Mouse (Mus musculus): Measurements from ENCODE around the gene Hnrnpa3. TPM values are rescaled to one million over a fixed set of nuclear protein-coding genes. Genes with fewer than 3 reads are reported as not detected.
"Not testable (repeated sequence)": the region's sequence is repeated elsewhere in the genome, so short reads cannot be mapped to it uniquely, and the experiment has no call there.

The Hnrnpa3 gene
- total RNA-seq, 2 experiments from 2014 or later, result 98.5 to 181 TPM

GRCm38 (mm10) chr2:75634431-75634830 lies 24.6 kb upstream of the Hnrnpa3 start:
- ATAC-seq (replicated peaks; ENCODE audit: low FRiP score, poor library complexity, severe bottlenecking), result not testable (repeated sequence)

DNA sequence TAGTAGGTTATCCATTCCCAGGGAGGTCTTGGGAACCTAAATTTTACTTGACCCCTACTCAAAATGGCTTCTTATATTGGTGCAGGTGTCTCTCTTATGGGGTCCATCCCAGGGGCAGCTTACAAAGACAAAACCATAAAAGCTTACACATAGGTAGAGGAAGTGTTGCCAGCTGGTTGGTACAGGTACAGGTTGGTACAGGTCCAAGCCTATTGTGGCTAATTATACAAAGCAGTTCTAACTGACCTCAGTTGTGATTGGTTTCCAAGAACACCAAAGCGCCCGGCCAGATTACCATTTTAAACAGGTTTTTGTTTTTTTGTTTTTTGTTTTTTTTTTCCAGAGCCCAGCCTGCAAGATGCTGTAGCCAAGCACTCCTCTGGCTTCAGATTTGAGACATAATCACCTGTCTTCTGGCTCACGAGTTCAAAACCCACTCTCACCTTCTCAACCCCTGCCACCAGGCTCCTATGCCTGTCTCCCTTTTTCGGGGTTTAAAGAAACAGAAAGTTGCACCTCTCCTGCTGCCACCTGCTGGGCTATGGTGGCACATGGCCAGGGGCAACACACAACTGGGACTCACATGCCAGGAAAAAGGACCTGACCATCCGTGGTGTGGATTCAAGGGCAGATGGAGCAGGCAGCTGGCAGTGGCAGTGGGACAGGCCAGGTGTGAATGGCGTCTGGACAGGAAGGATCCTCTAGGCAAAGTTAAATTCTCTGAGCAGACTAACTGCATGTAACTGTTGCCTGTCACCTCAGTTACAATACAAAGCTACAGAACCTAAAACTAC lies 22.6 kb upstream of the Hnrnpa3 start:
- peak; percentile 78 for ATAC-seq (replicated peaks; ENCODE audit: low FRiP score, poor library complexity, severe bottlenecking)

DNA sequence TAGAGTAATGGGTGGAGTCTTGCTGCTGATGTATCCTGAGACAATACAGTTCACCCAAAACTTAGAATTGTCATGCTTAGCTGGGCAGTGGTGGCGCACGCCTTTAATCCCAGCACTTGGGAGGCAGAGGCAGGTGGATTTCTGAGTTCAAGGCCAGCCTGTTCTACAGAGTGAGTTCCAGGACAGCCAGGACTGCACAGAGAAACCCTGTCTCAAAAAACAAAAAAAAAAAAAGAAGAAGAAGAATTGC lies 22.1 kb upstream of the Hnrnpa3 start:
- not testable (repeated sequence) for ATAC-seq (replicated peaks; ENCODE audit: low FRiP score, poor library complexity, severe bottlenecking)

DNA sequence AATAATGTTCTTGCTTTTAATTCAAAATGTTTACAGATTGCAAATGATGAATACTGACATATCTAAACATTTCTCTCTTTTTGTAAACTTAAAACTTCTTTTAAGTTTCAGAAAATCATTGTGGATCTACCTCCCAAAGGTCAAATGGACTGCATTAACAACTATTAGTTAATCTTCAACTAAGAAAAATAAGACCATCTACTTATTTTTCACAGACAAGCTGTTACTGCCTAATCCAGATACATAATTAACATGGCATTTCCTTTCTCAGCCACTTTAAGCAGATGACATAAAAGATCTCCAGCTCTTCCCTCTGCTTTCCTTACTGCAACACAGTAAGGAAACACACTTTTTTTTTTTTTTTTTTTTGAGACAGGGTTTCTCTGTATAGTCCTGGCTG lies 21.7 kb upstream of the Hnrnpa3 start:
- no peak for ATAC-seq (replicated peaks; ENCODE audit: low FRiP score, poor library complexity, severe bottlenecking)

GRCm38 (mm10) chr2:75637822-75638221 lies 21.2 kb upstream of the Hnrnpa3 start:
- not testable (repeated sequence) for ATAC-seq (replicated peaks; ENCODE audit: low FRiP score, poor library complexity, severe bottlenecking)

- not testable (repeated sequence) for ATAC-seq (replicated peaks; ENCODE audit: low FRiP score, poor library complexity, severe bottlenecking)
These were observed 19.5 kb upstream of the Hnrnpa3 start for GRCm38 (mm10) chr2:75639535-75639934.

GRCm38 (mm10) chr2:75642312-75642711 lies 16.7 kb upstream of the Hnrnpa3 start:
- not testable (repeated sequence) for ATAC-seq (replicated peaks; ENCODE audit: low FRiP score, poor library complexity, severe bottlenecking)

DNA sequence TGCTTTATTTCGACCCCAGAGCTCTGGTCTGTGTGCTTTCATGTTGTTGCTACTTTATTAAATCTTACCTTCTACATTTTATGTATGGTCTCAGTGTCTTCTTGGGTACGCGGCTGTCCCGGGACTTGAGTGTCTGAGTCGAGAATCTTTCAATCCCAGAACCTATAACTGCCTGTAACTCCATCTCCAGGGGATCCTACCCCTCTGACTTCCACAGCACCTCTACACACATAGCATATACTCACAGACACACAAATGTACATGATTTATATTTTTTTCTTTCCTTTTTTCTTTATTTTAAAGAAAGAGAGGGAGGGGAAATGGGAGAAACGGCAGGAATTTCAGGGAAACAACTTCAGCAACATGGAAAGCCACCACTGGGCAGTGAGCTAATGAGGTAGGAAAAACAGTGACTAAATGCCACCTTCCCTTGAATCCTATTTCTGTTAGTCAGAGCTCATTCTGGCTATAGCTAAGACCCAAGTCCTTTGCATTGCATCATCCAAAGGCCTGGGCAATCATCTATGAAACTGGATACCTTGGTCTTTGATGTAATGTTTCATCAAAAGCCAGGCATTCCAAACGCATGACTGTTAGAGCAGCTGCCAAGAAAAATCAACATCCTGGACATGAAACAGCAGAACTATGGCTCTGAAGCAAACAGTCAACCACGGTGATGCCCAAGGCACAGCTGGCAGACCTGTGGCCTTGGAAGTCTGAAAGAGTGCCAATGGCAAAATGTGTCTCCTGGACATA lies 16.1 kb upstream of the Hnrnpa3 start:
- ATAC-seq (replicated peaks; ENCODE audit: low FRiP score, poor library complexity, severe bottlenecking), result 0 out of 2 replicates have a peak, but pooled peaks have one; percentile 49

DNA sequence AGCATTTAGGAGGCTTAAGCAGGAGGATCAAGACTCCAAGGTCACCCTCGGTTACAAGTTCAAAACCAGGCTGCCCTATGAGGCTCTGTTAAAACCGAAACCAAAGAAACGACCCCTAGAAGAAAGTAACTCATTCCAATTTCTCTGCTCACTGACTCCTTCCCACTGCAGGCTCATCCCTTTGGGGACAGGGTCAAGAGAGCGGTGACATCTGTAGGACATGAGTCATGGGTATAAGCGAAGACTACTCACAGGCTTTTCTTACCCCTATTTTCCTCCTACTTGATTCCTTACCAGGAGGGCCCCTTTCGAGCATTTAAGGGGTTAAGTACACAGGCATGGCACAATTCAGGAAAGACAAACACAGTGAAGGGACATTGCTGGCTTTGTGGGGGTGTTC lies 15.1 kb upstream of the Hnrnpa3 start:
- no peak for ATAC-seq (replicated peaks; ENCODE audit: low FRiP score, poor library complexity, severe bottlenecking)

- no peak for ATAC-seq (replicated peaks; ENCODE audit: low FRiP score, poor library complexity, severe bottlenecking)
These were observed 13.8 kb upstream of the Hnrnpa3 start for GRCm38 (mm10) chr2:75645251-75645650.

DNA sequence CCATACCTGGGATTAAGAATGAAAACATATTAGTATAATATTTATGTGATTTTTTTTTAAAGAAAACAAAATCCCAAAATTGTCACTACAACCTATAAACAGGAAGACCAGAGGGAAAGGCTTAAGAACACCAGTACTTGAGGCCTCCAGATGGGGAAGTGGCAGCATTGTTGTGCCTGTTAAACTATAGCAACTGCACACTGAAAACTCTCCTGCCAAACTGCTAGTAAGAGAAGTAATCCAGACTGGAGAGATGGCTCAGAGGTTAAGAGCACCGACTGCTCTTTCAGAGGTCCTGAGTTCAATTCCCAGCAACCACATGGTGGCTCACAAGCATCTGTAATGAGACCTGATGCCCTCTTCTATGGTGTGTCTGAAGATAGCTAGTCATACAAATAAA lies 8.6 kb upstream of the Hnrnpa3 start:
- no peak for ATAC-seq (replicated peaks; ENCODE audit: low FRiP score, poor library complexity, severe bottlenecking)

DNA sequence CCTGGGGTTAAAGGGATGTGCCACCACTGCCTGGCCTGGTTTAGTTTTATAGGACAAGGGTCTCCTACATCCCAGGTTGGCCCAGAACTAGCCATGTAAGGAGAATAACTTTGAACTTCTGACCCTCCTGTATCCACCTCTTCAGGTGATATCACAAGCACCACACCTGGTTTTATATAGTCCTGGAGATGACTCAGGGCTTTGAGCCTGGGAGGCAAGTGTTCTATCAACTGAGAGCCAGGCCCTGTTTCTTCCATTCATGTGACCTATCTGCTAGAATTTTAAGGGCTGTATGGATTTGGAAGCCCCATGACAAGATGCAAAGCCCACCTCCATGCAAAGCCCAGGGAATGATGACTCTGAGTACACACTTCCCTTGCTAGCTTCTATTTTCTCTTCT lies 5.9 kb upstream of the Hnrnpa3 start:
- no peak for ATAC-seq (replicated peaks; ENCODE audit: low FRiP score, poor library complexity, severe bottlenecking)

GRCm38 (mm10) chr2:75654679-75655078 lies 4.4 kb upstream of the Hnrnpa3 start:
- ATAC-seq (replicated peaks; ENCODE audit: low FRiP score, poor library complexity, severe bottlenecking), result no peak

DNA sequence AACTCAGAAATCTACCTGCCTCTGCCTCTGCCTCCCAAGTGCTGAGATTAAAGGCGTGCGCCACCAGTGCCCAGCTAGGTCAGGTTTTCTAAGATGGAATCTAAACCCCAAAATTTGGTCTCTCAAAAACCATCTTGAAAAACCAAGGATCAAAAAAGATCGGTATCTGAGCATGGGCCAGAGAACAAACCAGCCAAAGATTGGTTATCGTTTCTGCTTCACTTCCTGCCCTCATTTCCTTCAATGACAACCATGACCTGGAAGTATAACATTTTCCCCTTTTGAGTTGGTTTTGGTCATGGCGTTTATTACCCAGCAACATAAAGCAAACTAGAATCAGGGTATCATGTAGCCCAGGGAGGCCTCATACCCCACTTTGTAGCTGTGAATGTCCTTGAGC lies 2.1 kb upstream of the Hnrnpa3 start:
- no peak for ATAC-seq (replicated peaks; ENCODE audit: low FRiP score, poor library complexity, severe bottlenecking)

DNA sequence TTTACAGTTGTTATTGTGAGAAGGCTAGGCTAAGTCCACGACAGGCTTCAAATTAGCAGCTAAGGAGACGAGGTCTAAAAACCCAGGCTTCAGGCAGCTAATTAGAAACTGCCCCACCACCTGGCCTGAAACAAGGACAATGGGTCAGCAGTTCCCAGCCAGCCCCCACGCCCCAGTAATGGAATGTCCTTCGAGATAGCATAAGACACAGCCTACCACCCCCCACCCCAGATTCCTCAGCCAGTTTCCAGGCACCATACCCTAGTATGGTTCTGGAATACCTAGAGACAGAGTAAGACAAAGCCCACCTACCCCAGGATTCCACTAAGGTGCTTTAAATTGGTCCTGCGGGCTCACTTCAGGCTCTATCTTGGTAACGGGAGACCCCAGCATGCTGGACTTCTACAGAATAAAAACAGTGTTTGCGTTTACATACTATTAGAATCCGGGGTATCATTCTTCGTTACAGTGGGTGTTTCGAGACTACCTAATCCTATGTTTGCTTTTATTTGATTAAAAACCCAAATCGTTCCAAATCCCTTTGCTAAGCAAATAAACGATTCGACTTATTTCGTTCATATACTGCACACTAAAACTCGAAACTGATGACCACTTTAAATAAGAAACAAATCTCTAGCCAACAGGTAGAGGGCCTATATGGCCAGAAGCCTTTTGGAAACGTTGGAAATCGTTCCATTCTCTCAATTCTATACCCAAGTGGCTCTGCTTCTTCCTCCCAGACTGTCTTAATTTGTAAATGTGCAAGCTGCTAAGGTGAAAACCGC lies 962 bp upstream of the Hnrnpa3 start:
- no peak for ATAC-seq (replicated peaks; ENCODE audit: low FRiP score, poor library complexity, severe bottlenecking)

GRCm38 (mm10) chr2:75659629-75659960 lies 534 bp downstream of the Hnrnpa3 start:
- ATAC-seq (replicated peaks; ENCODE audit: low FRiP score, poor library complexity, severe bottlenecking), result peak; percentile 77

DNA sequence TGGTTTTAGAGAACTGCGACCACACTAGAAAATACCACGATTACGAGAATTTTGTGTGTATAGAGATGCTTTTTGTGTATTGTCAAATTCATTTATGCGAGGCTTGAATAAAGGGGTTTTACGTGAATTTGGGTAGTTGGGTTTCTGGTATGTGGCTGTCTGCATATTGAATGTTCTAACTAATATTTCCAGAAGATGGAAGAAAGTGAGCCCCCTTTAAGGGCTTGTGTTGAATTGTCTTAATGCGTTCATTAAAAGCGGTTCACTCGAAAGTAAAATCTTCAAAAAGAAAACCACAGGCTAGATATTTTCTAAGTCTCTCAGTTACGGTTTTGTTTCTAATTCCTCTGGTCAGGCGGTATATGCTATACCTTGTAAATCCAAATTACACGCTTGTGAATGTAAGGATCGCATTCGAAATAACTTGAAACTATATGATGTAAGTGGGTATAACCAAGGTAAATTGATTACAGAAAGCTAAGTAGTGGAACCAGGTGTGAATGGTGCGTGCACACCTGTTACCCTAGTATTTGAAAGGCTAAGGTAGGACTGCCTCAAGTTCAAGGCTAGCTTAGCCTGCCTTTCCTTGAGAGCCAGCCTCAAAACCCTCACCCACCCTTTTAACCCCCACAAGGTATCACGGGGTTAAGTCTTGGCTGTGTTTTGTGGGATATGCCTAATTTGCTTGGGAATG lies 1.3 kb downstream of the Hnrnpa3 start:
- no peak for ATAC-seq (replicated peaks; ENCODE audit: low FRiP score, poor library complexity, severe bottlenecking)

DNA sequence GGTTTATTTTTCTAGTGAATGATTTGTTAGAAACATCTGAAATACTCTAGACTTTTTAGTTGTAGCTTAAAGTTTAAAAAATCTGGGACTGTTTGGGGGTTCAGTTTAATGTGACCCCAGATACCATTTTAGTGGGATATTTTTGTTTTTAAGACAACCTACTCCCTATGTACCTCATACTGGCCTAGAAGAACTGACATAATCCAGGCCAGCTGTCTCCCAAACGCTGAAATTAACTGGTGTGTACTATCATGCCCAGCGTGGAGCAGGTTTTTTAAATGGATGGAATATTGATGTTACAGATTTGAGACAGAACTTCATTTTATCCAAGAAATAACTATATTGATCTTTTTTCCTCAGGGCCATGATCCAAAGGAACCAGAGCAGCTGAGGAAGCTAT lies 2.0 kb downstream of the Hnrnpa3 start:
- no peak for ATAC-seq (replicated peaks; ENCODE audit: low FRiP score, poor library complexity, severe bottlenecking)

- ATAC-seq (replicated peaks; ENCODE audit: low FRiP score, poor library complexity, severe bottlenecking), result no peak
These were observed 10.7 kb downstream of the Hnrnpa3 start for GRCm38 (mm10) chr2:75669491-75670445.
